Mouse (Mus musculus) hindbrain, embryonic 14.5 days (tissue): ENCODE results near the gene Robo1. TPM values are rescaled to one million over a fixed set of nuclear protein-coding genes. Genes with fewer than 3 reads are reported as not detected.

Experiments used
- ATAC-seq: fragments of 200-750 bp; cut with Nextera tagmentation; 2 replicates; pipeline ENCODE4 v1.8.0; 2017; ENCODE audit warnings: moderate number of reproducible peaks, mild to moderate bottlenecking, moderate TSS enrichment, moderate library complexity; ENCODE audit not compliant: low FRiP score
- DNase-seq: peaks from one replicate; pipeline ENCODE4 v3.0.0-alpha.2; 2015; ENCODE audit warnings: low spot score
- H3K27ac ChIP-seq: fragments of 300-500 bp; sonication (generic); 2 replicates; pipeline ENCODE4 v1.5.1; 2014; ENCODE audit warnings: mild to moderate bottlenecking, moderate library complexity
- H3K27me3 ChIP-seq: fragments of 300-500 bp; sonication (generic); 2 replicates; pipeline ENCODE4 v1.6.1; 2014; ENCODE audit warnings: mild to moderate bottlenecking, low read length, mixed read lengths; ENCODE audit not compliant: control insufficient read depth, insufficient read depth
- H3K36me3 ChIP-seq: fragments of 300-500 bp; sonication (generic); replicated peaks from 2 replicates; pipeline ENCODE4 v1.6.1; 2014; ENCODE audit not compliant: control insufficient read depth, insufficient read depth
- H3K4me1 ChIP-seq: fragments of 300-500 bp; sonication (generic); replicated peaks from 2 replicates; pipeline ENCODE4 v1.6.1; 2014; ENCODE audit warnings: antibody characterized with exemption, low read length, mixed read lengths; ENCODE audit not compliant: control insufficient read depth, insufficient read depth
- H3K4me2 ChIP-seq: fragments of 300-500 bp; sonication (generic); replicated peaks from 2 replicates; pipeline ENCODE4 v1.6.1; 2014; ENCODE audit warnings: mild to moderate bottlenecking, moderate library complexity
- H3K4me3 ChIP-seq: fragments of 300-500 bp; sonication (generic); replicated peaks from 2 replicates; pipeline ENCODE4 v1.5.1; 2014; ENCODE audit warnings: mild to moderate bottlenecking, low read length
- H3K9ac ChIP-seq: fragments of 300-500 bp; sonication (generic); 2 replicates; pipeline ENCODE4 v1.6.1; 2014
- H3K9me3 ChIP-seq: fragments of 300-500 bp; sonication (generic); 2 replicates; pipeline ENCODE4 v1.6.1; 2016; ENCODE audit warnings: low read length; ENCODE audit not compliant: control insufficient read depth
- WGBS: fragments of 180-500 bp; shearing (Covaris S2); extraction: QIAGEN DNeasy Blood & Tissue Kit; methylation state at CpG from one replicate; pipeline ENCODE4 v1.1.7; 2014; 5-methylcytosine and 5-hydroxymethylcytosine counted together
- polyA plus RNA-seq: library from polyadenylated mRNA; unstranded; fragments of >200 nt; fragmentation: Nextera tagmentation; extraction: Ambion mirVana; gene quantifications from 2 replicates; pipeline ENCODE4 v1.2.1, GENCODE M21; 2014

Gene Robo1
- polyA plus RNA-seq, 1 experiment from 2014 or later, result 47.5 TPM

DNA sequence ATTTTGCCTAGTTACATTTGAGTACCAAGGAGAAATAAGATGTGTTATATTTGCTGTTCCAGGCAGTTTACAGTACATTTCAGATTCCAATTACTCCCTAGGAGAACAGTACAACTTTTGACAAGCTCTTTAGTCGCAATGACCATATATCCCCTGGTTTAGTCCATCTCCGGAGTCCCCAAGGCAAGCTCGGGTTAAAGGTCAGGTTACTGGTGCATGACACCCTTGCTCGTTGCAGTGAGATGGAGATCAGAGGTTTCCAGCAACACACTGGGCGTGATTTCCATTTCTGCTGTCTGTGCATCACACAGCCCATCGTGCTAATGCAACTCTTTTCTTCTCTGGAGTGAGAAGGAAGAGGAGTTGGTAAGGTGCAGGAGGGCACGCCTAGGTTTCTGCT, 464.9 kb downstream of the Robo1 start:
- peaks cover 16% of the 10 kb centered on the region for H3K4me1 ChIP-seq
- no peak overlapping the region for H3K4me2 ChIP-seq
- ATAC-seq, result no peak
- no peaks in the 10 kb centered on the region for H3K36me3 ChIP-seq
- DNase-seq, result no peak
- H3K27me3 ChIP-seq, result no peaks in the 10 kb centered on the region
- no peak overlapping the region for H3K4me3 ChIP-seq
- H3K27ac ChIP-seq, result no peak overlapping the region
- H3K9ac ChIP-seq, result no peak overlapping the region
- no peaks in the 10 kb centered on the region for H3K9me3 ChIP-seq
- 21% methylated on average over 7 of the region's 7 CpGs for WGBS

DNA sequence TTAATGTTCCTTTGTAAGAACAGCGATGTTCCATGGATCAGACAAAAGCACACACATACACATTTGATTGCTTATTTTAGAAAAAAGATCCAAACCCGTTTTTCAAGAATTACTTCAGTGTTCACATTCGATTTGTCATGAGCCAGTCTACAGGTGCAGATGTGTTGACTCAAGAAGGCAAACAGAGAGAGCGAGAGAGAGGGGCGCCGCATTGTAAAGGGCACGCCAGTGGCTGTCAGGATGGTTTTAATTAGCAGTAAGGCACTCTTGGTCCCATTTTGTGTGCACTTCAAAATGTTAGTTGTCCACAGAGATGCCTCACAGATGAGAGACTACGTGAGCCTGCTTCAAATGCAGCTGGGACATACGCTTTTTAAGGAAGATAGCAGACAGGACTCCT, 470.4 kb downstream of the Robo1 start:
- Histone ChIP-seq H3K27me3 (no peaks in the 10 kb centered on the region), H3K27ac (peak overlapping the region; percentile 16; the same call in 1 of the 2 replicates), H3K9ac (no peak overlapping the region), H3K4me3 (no peak overlapping the region), H3K36me3 (no peaks in the 10 kb centered on the region), H3K4me2 (no peak overlapping the region), H3K4me1 (0 out of 2 replicates have a peak, but pooled peaks cover 4% of the 10 kb centered on the region), H3K9me3 (no peaks in the 10 kb centered on the region)
- ATAC-seq (no peak), DNase-seq (no peak)
- 63% methylated on average over 9 of the region's 9 CpGs for WGBS

DNA sequence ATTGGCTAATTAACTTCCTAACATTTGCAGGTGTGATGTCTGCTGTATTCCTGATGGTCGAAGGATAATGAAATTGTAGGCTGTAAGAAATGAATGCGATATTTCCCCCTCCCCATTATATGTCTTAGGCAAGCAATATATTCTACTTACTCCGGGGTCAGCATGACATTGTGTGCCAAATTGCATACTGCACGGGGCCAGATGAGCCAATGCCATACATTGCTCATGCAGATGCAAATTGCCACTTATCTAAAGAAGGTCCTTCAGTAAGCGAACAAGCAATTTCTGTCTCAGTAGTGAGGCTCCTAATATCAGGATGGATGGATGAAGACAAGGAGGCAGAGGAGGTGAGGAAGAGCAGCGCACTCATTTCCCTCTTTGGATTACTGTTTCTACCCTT, 474.1 kb downstream of the Robo1 start:
- H3K4me1 ChIP-seq, result 0 out of 2 replicates have a peak, but pooled peaks cover 4% of the 10 kb centered on the region
- no peak overlapping the region for H3K9ac ChIP-seq
- H3K4me2 ChIP-seq, result no peak overlapping the region
- no peak overlapping the region for H3K27ac ChIP-seq
- H3K4me3 ChIP-seq, result no peak overlapping the region
- DNase-seq (no peak), ATAC-seq (no peak)
- H3K36me3 ChIP-seq, result no peaks in the 10 kb centered on the region
- WGBS, result 47% methylated on average over 6 of the region's 6 CpGs
- no peaks in the 10 kb centered on the region for H3K9me3 ChIP-seq
- H3K27me3 ChIP-seq, result no peaks in the 10 kb centered on the region

DNA sequence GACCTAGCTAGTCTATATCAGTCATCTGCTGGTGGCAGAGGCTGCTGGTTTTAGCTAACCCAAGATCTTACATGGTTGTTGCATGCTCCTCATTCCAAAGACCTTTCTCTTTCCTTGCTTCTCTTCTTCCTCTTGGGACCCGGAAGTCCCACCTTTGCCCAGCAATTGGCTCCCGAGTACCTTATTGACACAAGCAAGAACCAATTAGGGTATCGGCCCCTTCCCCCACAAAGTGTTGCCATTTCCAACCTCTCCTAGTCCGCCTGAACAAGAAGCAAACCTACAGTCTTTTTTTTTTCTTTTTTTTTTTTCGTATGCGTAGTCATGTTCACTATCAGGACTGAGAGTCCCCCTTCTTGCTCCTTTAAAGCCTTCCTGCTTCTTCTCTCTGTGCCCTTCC, 478.0 kb downstream of the Robo1 start:
- WGBS, result 83% methylated on average over 6 of the region's 6 CpGs
- no peak overlapping the region for H3K4me2 ChIP-seq
- H3K4me1 ChIP-seq, result 0 out of 2 replicates have a peak, but pooled peaks cover 3% of the 10 kb centered on the region
- DNase-seq (no peak), ATAC-seq (no peak)
- no peaks in the 10 kb centered on the region for H3K36me3 ChIP-seq
- H3K27ac ChIP-seq, result 0 out of 2 replicates have a peak overlapping the region, but pooled peaks have one; percentile 14
- no peaks in the 10 kb centered on the region for H3K27me3 ChIP-seq
- H3K4me3 ChIP-seq, result no peak overlapping the region
- H3K9ac ChIP-seq, result no peak overlapping the region
- H3K9me3 ChIP-seq, result no peaks in the 10 kb centered on the region

DNA sequence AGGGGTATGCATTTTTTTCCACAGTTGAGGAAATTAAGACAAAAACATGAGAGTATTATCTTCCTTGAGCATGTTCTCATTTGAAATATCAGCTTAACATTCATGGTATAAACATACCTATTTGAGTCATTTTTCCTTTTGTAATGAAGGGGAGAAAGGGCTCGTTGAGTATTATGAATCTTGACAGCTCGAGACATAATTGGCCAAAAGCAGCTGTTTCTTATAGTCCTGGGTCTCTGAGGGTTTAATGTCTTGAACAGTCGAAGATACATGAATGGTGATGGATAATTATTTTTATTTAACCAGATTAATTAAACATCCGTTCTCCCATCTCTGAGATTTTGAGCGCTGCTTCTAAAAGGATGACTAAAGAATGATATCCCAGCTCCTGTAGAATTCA, 478.5 kb downstream of the Robo1 start:
- no peak for ATAC-seq
- H3K9me3 ChIP-seq, result no peaks in the 10 kb centered on the region
- H3K4me3 ChIP-seq, result no peak overlapping the region
- no peak for DNase-seq
- H3K9ac ChIP-seq, result no peak overlapping the region
- no peaks in the 10 kb centered on the region for H3K27me3 ChIP-seq
- 36% methylated on average over 5 of the region's 5 CpGs for WGBS
- H3K4me2 ChIP-seq, result no peak overlapping the region
- H3K4me1 ChIP-seq, result 0 out of 2 replicates have a peak, but pooled peaks cover 3% of the 10 kb centered on the region
- H3K27ac ChIP-seq, result no peak overlapping the region
- H3K36me3 ChIP-seq, result no peaks in the 10 kb centered on the region

DNA sequence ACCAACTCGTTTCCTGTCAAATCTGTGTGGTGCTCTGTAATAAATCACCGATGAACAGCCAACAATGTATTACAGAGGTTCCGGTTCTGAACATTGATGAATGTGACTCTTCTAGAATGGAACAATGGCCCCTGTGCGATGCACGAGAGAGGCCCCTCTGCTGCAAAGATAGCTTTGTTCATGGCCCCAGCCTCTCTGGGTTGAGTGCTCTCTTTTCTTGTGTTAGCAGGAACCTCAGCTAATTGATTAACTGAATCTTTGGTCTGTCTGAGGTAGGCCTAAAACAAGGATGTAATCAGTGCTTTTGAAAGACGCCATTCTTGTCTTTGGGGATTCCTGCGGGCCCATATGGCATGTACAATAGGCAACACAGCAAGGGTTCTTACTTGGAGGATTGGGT, 479.9 kb downstream of the Robo1 start:
- WGBS, result 9% methylated on average over 7 of the region's 7 CpGs
- H3K9ac ChIP-seq, result no peak overlapping the region
- no peaks in the 10 kb centered on the region for H3K36me3 ChIP-seq
- 0 out of 2 replicates have a peak, but pooled peaks cover 3% of the 10 kb centered on the region for H3K4me1 ChIP-seq
- no peak overlapping the region for H3K4me3 ChIP-seq
- H3K9me3 ChIP-seq, result no peaks in the 10 kb centered on the region
- H3K27me3 ChIP-seq, result no peaks in the 10 kb centered on the region
- DNase-seq, result no peak
- H3K27ac ChIP-seq, result 0 out of 2 replicates have a peak overlapping the region, but pooled peaks have one; percentile 1
- H3K4me2 ChIP-seq, result no peak overlapping the region
- peak; percentile 68; the same call in 1 of the 2 replicates for ATAC-seq

DNA sequence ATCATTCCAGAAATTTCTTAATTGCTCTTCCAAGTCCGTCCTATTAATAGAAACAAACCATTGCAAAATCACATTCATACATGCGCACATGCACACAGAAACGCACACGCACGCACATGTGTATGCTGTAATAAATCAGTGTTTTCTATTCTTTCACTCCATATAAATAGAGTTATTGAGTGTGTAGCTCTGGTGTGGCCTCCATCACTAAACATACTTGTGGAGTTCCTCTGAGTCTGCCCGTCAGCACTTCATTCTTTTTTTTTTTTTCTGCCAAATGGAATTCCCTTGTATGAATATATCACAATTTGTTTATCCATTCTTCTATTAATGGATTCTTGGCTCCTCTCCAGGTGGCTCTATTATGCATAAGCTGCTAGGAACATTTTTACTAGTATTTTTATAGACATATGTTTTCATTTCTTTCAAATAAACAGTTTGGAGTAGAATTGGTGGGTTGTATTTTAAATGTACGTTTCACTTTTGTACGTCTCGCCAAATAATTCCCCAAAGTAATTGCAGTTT, 483.1 kb downstream of the Robo1 start:
- no peak overlapping the region for H3K9ac ChIP-seq
- DNase-seq (no peak), ATAC-seq (no peak)
- 91% methylated on average over 9 of the region's 9 CpGs for WGBS
- no peaks in the 10 kb centered on the region for H3K36me3 ChIP-seq
- H3K9me3 ChIP-seq, result no peaks in the 10 kb centered on the region
- no peak overlapping the region for H3K27ac ChIP-seq
- H3K4me1 ChIP-seq, result peaks cover 21% of the 10 kb centered on the region
- no peak overlapping the region for H3K4me3 ChIP-seq
- no peaks in the 10 kb centered on the region for H3K27me3 ChIP-seq
- H3K4me2 ChIP-seq, result no peak overlapping the region

DNA sequence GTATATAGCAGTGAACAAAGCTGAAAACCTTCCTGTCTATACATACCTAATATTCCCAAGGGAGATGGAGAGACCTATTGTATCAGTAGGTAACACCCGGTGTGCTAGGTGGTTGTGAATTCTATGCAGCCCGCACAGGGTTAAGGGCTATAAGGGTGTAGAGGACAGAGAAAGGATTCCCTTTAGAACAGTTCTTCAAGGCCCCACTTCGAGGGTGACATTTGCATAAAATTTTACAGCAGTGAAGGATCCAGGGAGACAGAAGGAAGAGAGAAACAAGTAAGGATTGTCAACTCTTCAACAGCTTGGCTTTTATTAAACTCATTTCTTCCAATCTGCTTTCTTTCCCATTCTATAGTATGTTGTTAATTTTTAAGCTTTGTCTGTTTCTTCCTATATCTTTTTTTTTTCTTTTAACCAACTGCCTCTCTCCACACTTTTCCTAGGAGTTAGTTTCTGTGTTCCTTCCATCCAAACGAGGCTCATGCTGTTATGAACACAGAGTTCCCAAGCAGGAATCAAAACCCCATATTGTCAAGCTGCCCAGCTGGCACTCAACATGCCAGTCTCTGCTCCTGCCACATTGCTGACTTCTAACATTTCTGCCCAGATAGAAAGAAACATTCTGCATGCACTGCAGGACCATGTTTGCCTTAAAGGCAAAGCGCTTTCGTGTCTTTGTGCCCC, 486.7 kb downstream of the Robo1 start:
- Histone ChIP-seq H3K27ac (peak overlapping the region; percentile 32; the same call in 1 of the 2 replicates), H3K27me3 (no peaks in the 10 kb centered on the region), H3K4me3 (no peak overlapping the region), H3K9ac (no peak overlapping the region), H3K4me1 (peaks cover 21% of the 10 kb centered on the region), H3K9me3 (no peaks in the 10 kb centered on the region), H3K36me3 (no peaks in the 10 kb centered on the region), H3K4me2 (no peak overlapping the region)
- ATAC-seq (peak; percentile 37; the same call in 1 of the 2 replicates), DNase-seq (no peak)
- 51% methylated on average over 6 of the region's 6 CpGs for WGBS

DNA sequence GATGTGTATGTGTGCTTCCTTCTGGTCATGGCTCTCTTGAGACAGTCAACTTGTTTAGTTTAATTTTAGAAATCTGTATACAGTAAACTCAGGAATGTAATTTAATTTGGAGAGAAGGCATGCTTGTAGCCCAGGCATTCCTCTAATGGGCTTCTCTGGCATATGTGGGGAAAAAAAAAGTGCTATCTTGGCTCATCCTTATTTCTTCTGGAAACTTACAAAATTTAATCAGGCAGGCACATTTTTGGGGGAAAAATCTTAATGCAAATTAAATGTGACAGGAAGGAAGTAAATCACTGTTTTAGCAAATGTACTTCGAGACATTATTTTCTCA, 487.2 kb downstream of the Robo1 start:
- no peaks in the 10 kb centered on the region for H3K36me3 ChIP-seq
- H3K9me3 ChIP-seq, result no peaks in the 10 kb centered on the region
- H3K4me2 ChIP-seq, result no peak overlapping the region
- H3K4me1 ChIP-seq, result peaks cover 26% of the 10 kb centered on the region
- ATAC-seq, result no peak
- H3K27ac ChIP-seq, result peak overlapping the region; percentile 32; the same call in 1 of the 2 replicates
- no peak overlapping the region for H3K9ac ChIP-seq
- no peak overlapping the region for H3K4me3 ChIP-seq
- no peaks in the 10 kb centered on the region for H3K27me3 ChIP-seq
- 74% methylated on average over 1 of the region's 1 CpGs for WGBS
- no peak for DNase-seq
